Mouse (Mus musculus) retina, postnatal 7 days (tissue): ENCODE measurements at regions not wholly inside any gene's neighbourhood (a gene's known extent, or its start where the extent isn't known, plus 50 kb on each side); places are given as distances from the start of the nearest gene placed in this dataset.

Experiments
- DNase-seq: peaks from one replicate; pipeline ENCODE4 v3.0.0-alpha.2; 2012; ENCODE audit warnings: low read depth, low spot score

DNA sequence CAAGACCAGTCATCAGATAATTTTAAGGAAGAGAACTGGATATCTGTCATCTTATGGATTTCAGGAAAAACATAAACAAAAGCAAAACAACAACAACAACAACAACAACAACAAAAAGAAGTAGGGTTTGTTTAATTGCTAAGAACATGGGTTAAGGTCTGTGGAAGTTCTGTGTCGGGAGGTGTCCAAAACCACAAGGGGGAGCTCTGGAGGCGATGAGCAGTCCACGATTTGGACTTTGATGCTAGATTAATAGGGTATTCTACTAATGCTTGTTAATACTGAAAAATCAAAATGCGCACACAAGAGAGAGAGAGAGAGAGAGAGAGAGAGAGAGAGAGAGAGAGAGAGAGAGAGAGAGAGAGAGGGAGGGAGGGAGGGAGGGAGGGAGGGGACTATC is 692.0 kb upstream of the Car10 start:
- DNase-seq = peak; percentile 20

- no peak for DNase-seq
Observed at GRCm38 (mm10) chr11:92451372-92451771, 646.5 kb upstream of the Car10 start.

DNA sequence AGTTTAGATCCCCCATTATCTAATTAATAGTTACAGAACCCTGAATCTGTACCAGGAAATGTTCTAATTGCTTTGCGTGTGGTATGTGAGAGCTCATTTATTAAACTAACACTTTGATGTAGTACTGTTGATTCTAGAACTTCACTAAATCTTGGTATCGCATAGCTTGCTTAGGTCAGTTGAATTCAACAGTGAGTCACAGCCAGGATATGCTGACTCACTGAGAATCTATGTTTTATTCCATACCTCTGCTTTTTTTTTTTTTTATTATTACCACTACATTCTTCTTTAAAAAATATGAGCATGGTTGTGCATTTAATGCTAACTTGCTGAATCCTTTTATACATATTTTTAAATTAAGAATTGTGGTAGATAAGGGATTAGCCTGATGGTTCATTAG is 602.5 kb upstream of the Car10 start:
- no peak for DNase-seq
